ENCODE assay signal across 8 mouse cellular contexts in the genomic region with DNA sequence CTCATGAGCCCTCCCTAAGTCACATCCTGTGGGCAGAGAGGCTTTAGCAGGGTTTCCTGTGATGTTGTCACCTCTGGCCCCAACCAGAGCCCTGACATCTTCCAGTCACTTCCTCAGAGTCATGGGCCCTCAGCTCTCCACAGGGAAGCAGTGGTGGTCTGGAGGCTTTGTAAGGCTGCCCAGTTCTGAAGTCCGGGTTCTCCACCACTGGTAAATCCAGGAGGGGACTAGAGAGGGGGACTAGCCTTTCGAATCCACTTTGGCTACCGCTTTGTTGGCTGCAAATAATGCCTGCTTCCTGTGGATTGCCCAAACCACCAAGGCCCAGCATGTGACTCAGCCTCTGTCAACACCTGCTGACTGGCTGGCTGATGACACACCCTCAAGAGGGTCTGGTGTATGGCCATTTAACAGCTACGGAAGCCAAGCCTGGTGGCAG. TPM values are rescaled to one million over a fixed set of nuclear protein-coding genes. Genes with fewer than 3 reads are reported as not detected.
DNase-seq lines count a peak whose midpoint lies in the region; ATAC-seq and TF ChIP-seq lines count a peak whose summit lies in the region.

No protein-coding gene starts in this region.

- no peak overlapping the region for H3K4me2 ChIP-seq in midbrain, embryonic 13.5 days (replicated peaks)
- H3K4me2 ChIP-seq in midbrain, postnatal 0 days (ENCODE audit: low read depth, low read length, poor library complexity, severe bottlenecking) = no peak overlapping the region
- H3K4me2 ChIP-seq in intestine, postnatal 0 days (replicated peaks; ENCODE audit: low read depth) = no peak overlapping the region

- 0 out of 2 replicates have a peak overlapping the region, but pooled peaks have one; percentile 2 for H3K9ac ChIP-seq in midbrain, embryonic 13.5 days (replicated peaks)
- H3K9ac ChIP-seq in midbrain, postnatal 0 days (replicated peaks; ENCODE audit: low read length, poor library complexity, severe bottlenecking) = no peak overlapping the region; the same call in 1 of the 2 replicates
- no peak overlapping the region for H3K9ac ChIP-seq in intestine, postnatal 0 days (ENCODE audit: low read depth, low read length)

- H3K4me1 ChIP-seq in midbrain, embryonic 13.5 days (replicated peaks) = peaks cover 23% of the 10 kb centered on the region
- peaks cover 8% of the 10 kb centered on the region; the same call in 1 of the 2 replicates for H3K4me1 ChIP-seq in midbrain, postnatal 0 days (ENCODE audit: insufficient read depth, low read length)
- H3K4me1 ChIP-seq in intestine, postnatal 0 days (replicated peaks; ENCODE audit: control insufficient read depth, insufficient read depth, low read length) = peaks cover 13% of the 10 kb centered on the region; the same call in 1 of the 2 replicates
- peaks cover 74% of the 10 kb centered on the region for H3K4me1 ChIP-seq in megakaryocyte, embryonic 14.5 days

- TF ChIP-seq CTCF in midbrain, postnatal 0 days (IDR thresholded peaks at IDR 0.05) = no peak
- TF ChIP-seq CTCF in intestine, postnatal 0 days (IDR thresholded peaks at IDR 0.05; ENCODE audit: low read depth) = peak; percentile 31; the same call in 1 of the 2 replicates

- no peaks in the 10 kb centered on the region for H3K9me3 ChIP-seq in midbrain, embryonic 13.5 days
- no peaks in the 10 kb centered on the region for H3K9me3 ChIP-seq in midbrain, postnatal 0 days (ENCODE audit: low read length)
- no peaks in the 10 kb centered on the region for H3K9me3 ChIP-seq in intestine, postnatal 0 days (ENCODE audit: control insufficient read depth)
- H3K9me3 ChIP-seq in megakaryocyte, embryonic 14.5 days = peaks cover 5% of the 10 kb centered on the region; the same call in 1 of the 2 replicates

- no peaks in the 10 kb centered on the region for H3K27me3 ChIP-seq in midbrain, embryonic 13.5 days
- H3K27me3 ChIP-seq in midbrain, postnatal 0 days (ENCODE audit: insufficient read depth, low read length) = no peaks in the 10 kb centered on the region
- no peaks in the 10 kb centered on the region for H3K27me3 ChIP-seq in intestine, postnatal 0 days (replicated peaks; ENCODE audit: control insufficient read depth, insufficient read depth, low read length)
- no peaks in the 10 kb centered on the region for H3K27me3 ChIP-seq in megakaryocyte, embryonic 14.5 days (replicated peaks)

- no peak for DNase-seq in midbrain, postnatal 0 days (ENCODE audit: low spot score)
- DNase-seq in layer of hippocampus, postnatal 25 days (ENCODE audit: extremely low spot score in 1 of 2, low spot score in 1 of 2) = no peak
- no peak for DNase-seq in layer of hippocampus, adult 8-10 months (ENCODE audit: low spot score in 2 of 2)

- WGBS in midbrain, embryonic 13.5 days = 73% methylated on average over 4 of the region's 4 CpGs
- WGBS in midbrain, postnatal 0 days = 57% methylated on average over 4 of the region's 4 CpGs
- 35% methylated on average over 4 of the region's 4 CpGs for WGBS in intestine, postnatal 0 days

- no peak overlapping the region for H3K4me3 ChIP-seq in midbrain, embryonic 13.5 days (replicated peaks)
- no peak overlapping the region for H3K4me3 ChIP-seq in midbrain, postnatal 0 days (ENCODE audit: low read depth, low read length)
- H3K4me3 ChIP-seq in intestine, postnatal 0 days (ENCODE audit: low read depth, low read length) = no peak overlapping the region
- H3K4me3 ChIP-seq in megakaryocyte, embryonic 14.5 days (replicated peaks) = peak overlapping the region; percentile 97

- no peak for ATAC-seq in midbrain, embryonic 13.5 days
- no peak for ATAC-seq in midbrain, postnatal 0 days (ENCODE audit: low FRiP score)
- ATAC-seq in common myeloid progenitor, adult 5-6 weeks (replicated peaks; ENCODE audit: low read depth, poor library complexity, severe bottlenecking) = peak; percentile 63
- peak; percentile 23 for ATAC-seq in intestine, postnatal 0 days
- ATAC-seq in cerebellum, adult (ENCODE audit: insufficient number of reproducible peaks, low FRiP score, low TSS enrichment) = no peak

- H3K36me3 ChIP-seq in midbrain, embryonic 13.5 days = peaks cover 12% of the 10 kb centered on the region
- H3K36me3 ChIP-seq in midbrain, postnatal 0 days (ENCODE audit: insufficient read depth, low read length) = peaks cover 8% of the 10 kb centered on the region; the same call in 1 of the 2 replicates
- H3K36me3 ChIP-seq in intestine, postnatal 0 days (ENCODE audit: control insufficient read depth, insufficient read depth) = peaks cover 5% of the 10 kb centered on the region; the same call in 1 of the 2 replicates
- peaks cover 24% of the 10 kb centered on the region for H3K36me3 ChIP-seq in megakaryocyte, embryonic 14.5 days (replicated peaks; ENCODE audit: low read length)

- no peak overlapping the region for H3K27ac ChIP-seq in midbrain, embryonic 13.5 days
- H3K27ac ChIP-seq in midbrain, postnatal 0 days (ENCODE audit: low read depth, low read length) = no peak overlapping the region
- H3K27ac ChIP-seq in intestine, postnatal 0 days (ENCODE audit: low read depth, low read length) = peak overlapping the region; percentile 80

RNA-seq across cellular contexts. Expression of gene Cdk9, which starts 2.1 kb away (rescaled TPM):
- 78.5 and 84.5 TPM in 2 replicates for polyA plus RNA-seq in midbrain, embryonic 13.5 days (2015; fragmentation: Nextera tagmentation; extraction: Ambion mirVana)
- total RNA-seq in midbrain, postnatal 0 days (2014; rRNA removed) = 88.1 and 92.4 TPM in 2 replicates
- polyA plus RNA-seq in midbrain, postnatal 0 days (2015; fragmentation: Nextera tagmentation; extraction: Ambion mirVana) = 58.2 and 59.4 TPM in 2 replicates
- 48.2 and 61.3 TPM in 2 replicates for total RNA-seq in common myeloid progenitor, adult 5-6 weeks (2017)
- polyA plus RNA-seq in intestine, postnatal 0 days (2015; fragmentation: Nextera tagmentation; extraction: Ambion mirVana) = 54.0 and 62.2 TPM in 2 replicates
- 148 and 403 TPM in 2 replicates for polyA plus RNA-seq in megakaryocyte, embryonic 14.5 days (2012; ENCODE audit: insufficient read depth, low replicate concordance)
- 100 to 1,000 TPM in 1 of 2 experiments, 10 to 100 TPM in 1; 96.0 to 106 TPM for total RNA-seq in layer of hippocampus, postnatal 25 days (2021)
- 100 to 1,000 TPM; 102 to 129 (median 111) TPM for total RNA-seq in layer of hippocampus, adult 8-10 months (2022)

RNA-seq across cellular contexts. Expression of gene Sh2d3c, which starts 5.8 kb away (rescaled TPM):
- polyA plus RNA-seq in midbrain, embryonic 13.5 days (2015; fragmentation: Nextera tagmentation; extraction: Ambion mirVana) = 37.8 and 40.7 TPM in 2 replicates
- 43.7 and 46.2 TPM in 2 replicates for total RNA-seq in midbrain, postnatal 0 days (2014; rRNA removed)
- 54.4 and 54.6 TPM in 2 replicates for polyA plus RNA-seq in midbrain, postnatal 0 days (2015; fragmentation: Nextera tagmentation; extraction: Ambion mirVana)
- total RNA-seq in common myeloid progenitor, adult 5-6 weeks (2017) = 13.7 and 19.3 TPM in 2 replicates
- 11.2 and 11.7 TPM in 2 replicates for polyA plus RNA-seq in intestine, postnatal 0 days (2015; fragmentation: Nextera tagmentation; extraction: Ambion mirVana)
- 13.4 and 21.1 TPM in 2 replicates for polyA plus RNA-seq in megakaryocyte, embryonic 14.5 days (2012; ENCODE audit: insufficient read depth, low replicate concordance)
- 10 to 100 TPM; 22.8 to 23.9 TPM for total RNA-seq in layer of hippocampus, postnatal 25 days (2021)
- total RNA-seq in layer of hippocampus, adult 8-10 months (2022) = 10 to 100 TPM; 18.5 to 23.8 (median 21.0) TPM

RNA-seq across cellular contexts. Expression of gene Fpgs, which starts 11.1 kb away (rescaled TPM):
- 16.5 and 16.6 TPM in 2 replicates for polyA plus RNA-seq in midbrain, embryonic 13.5 days (2015; fragmentation: Nextera tagmentation; extraction: Ambion mirVana)
- 24.6 and 25.9 TPM in 2 replicates for total RNA-seq in midbrain, postnatal 0 days (2014; rRNA removed)
- polyA plus RNA-seq in midbrain, postnatal 0 days (2015; fragmentation: Nextera tagmentation; extraction: Ambion mirVana) = 25.1 and 29.6 TPM in 2 replicates
- 27.2 and 39.8 TPM in 2 replicates for total RNA-seq in common myeloid progenitor, adult 5-6 weeks (2017)
- 12.4 and 15.2 TPM in 2 replicates for polyA plus RNA-seq in intestine, postnatal 0 days (2015; fragmentation: Nextera tagmentation; extraction: Ambion mirVana)
- 39.7 and 57.5 TPM in 2 replicates for polyA plus RNA-seq in megakaryocyte, embryonic 14.5 days (2012; ENCODE audit: insufficient read depth, low replicate concordance)
- 10 to 100 TPM in 1 of 2 experiments, 1 to 10 TPM in 1; 8.4 to 10.7 TPM for total RNA-seq in layer of hippocampus, postnatal 25 days (2021)
- total RNA-seq in layer of hippocampus, adult 8-10 months (2022) = 10 to 100 TPM in 3 of 4 experiments, 1 to 10 TPM in 1; 7.6 to 17.7 (median 11.4) TPM

RNA-seq across cellular contexts. Expression of gene 6330409D20Rik, which starts 25.8 kb away (rescaled TPM):
- polyA plus RNA-seq in midbrain, embryonic 13.5 days (2015; fragmentation: Nextera tagmentation; extraction: Ambion mirVana) = 3.9 TPM in 2 replicates
- total RNA-seq in midbrain, postnatal 0 days (2014; rRNA removed) = 2.5 and 3.8 TPM in 2 replicates
- polyA plus RNA-seq in midbrain, postnatal 0 days (2015; fragmentation: Nextera tagmentation; extraction: Ambion mirVana) = 3.7 and 4.0 TPM in 2 replicates
- not detected in 2 replicates for total RNA-seq in common myeloid progenitor, adult 5-6 weeks (2017)
- 0.18 TPM in 2 replicates for polyA plus RNA-seq in intestine, postnatal 0 days (2015; fragmentation: Nextera tagmentation; extraction: Ambion mirVana)
- 3.0 TPM in 1 of 2 replicates, not detected in the other for polyA plus RNA-seq in megakaryocyte, embryonic 14.5 days (2012; ENCODE audit: insufficient read depth, low replicate concordance)
- 1 to 10 TPM; 1.1 to 1.3 TPM for total RNA-seq in layer of hippocampus, postnatal 25 days (2021)
- total RNA-seq in layer of hippocampus, adult 8-10 months (2022) = 1 to 10 TPM in 3 of 4 experiments, under 1 TPM in 1; 0.92 to 2.1 (median 1.5) TPM

RNA-seq across cellular contexts. Expression of gene Tor2a, which starts 42.0 kb away (rescaled TPM):
- polyA plus RNA-seq in midbrain, embryonic 13.5 days (2015; fragmentation: Nextera tagmentation; extraction: Ambion mirVana) = 48.0 and 52.6 TPM in 2 replicates
- total RNA-seq in midbrain, postnatal 0 days (2014; rRNA removed) = 43.8 and 72.8 TPM in 2 replicates
- polyA plus RNA-seq in midbrain, postnatal 0 days (2015; fragmentation: Nextera tagmentation; extraction: Ambion mirVana) = 42.0 and 44.9 TPM in 2 replicates
- total RNA-seq in common myeloid progenitor, adult 5-6 weeks (2017) = 19.2 and 19.9 TPM in 2 replicates
- polyA plus RNA-seq in intestine, postnatal 0 days (2015; fragmentation: Nextera tagmentation; extraction: Ambion mirVana) = 59.2 and 60.4 TPM in 2 replicates
- 30.1 and 93.0 TPM in 2 replicates for polyA plus RNA-seq in megakaryocyte, embryonic 14.5 days (2012; ENCODE audit: insufficient read depth, low replicate concordance)
- 10 to 100 TPM; 32.2 to 33.3 TPM for total RNA-seq in layer of hippocampus, postnatal 25 days (2021)
- 10 to 100 TPM; 28.6 to 33.5 (median 31.1) TPM for total RNA-seq in layer of hippocampus, adult 8-10 months (2022)

Comparison
In these comparisons a context has a peak if more than half of its experiments do, and no peak if none do; other contexts are left out.
1. ATAC-seq: peak in common myeloid progenitor, adult 5-6 weeks (single experiment) and intestine, postnatal 0 days (single experiment); none in midbrain, embryonic 13.5 days (single experiment), midbrain, postnatal 0 days (single experiment) and cerebellum, adult (single experiment).